Mouse (Mus musculus) MEL (cell line): Measurements from ENCODE around the gene 4932414N04Rik.

Experiments used
- CTCF ChIP-seq, 3 experiments: IDR thresholded peaks in 2 of 3; conservative IDR thresholded peaks in 1 of 3; 2 replicates each; pipeline ENCODE4 v1.5.1; 2011 to 2012; ENCODE audit warnings: low read length in 3 of 3, low read depth in 2 of 3, mild to moderate bottlenecking in 2 of 3, improper control_type of control experiment in 1 of 3, inconsistent platforms in 1 of 3, mixed read lengths in 1 of 3, moderate library complexity in 1 of 3; ENCODE audit not compliant: control insufficient read depth in 1 of 3, insufficient read depth in 1 of 3, poor library complexity in 1 of 3, severe bottlenecking in 1 of 3
- EP300 ChIP-seq, 2 experiments: IDR thresholded peaks; 2 replicates each; pipeline ENCODE4 v1.6.1; 2011; ENCODE audit warnings: improper control_type of control experiment in 2 of 2, low read length in 2 of 2, low read depth in 1 of 2, mild to moderate bottlenecking in 1 of 2

GRCm38 (mm10) chr2:68782268-68783132 is 126.2 kb downstream of the 4932414N04Rik start:
- no peak for TF ChIP-seq EP300 (IDR thresholded peaks at IDR 0.05; ENCODE audit: low read depth in 1 of 2, low read length in 2 of 2)
- TF ChIP-seq CTCF (IDR thresholded peaks at IDR 0.05 in 2 of 3, conservative IDR thresholded peaks at IDR 0.05 in 1 of 3; ENCODE audit: control insufficient read depth in 1 of 3, insufficient read depth in 1 of 3, low read depth in 2 of 3, low read length in 3 of 3, poor library complexity in 1 of 3, severe bottlenecking in 1 of 3) = no peak
